Mouse (Mus musculus): ENCODE data around the gene Pard3.

The Pard3 gene

GRCm38 (mm10) chr8:127251476-127251875 lies 187.8 kb downstream of the Pard3 start:
- no peak for DNase-seq

- DNase-seq = peak; percentile 83
Measured at GRCm38 (mm10) chr8:127251985-127252384, 188.3 kb downstream of the Pard3 start.

GRCm38 (mm10) chr8:127254625-127255024 lies 190.9 kb downstream of the Pard3 start:
- peak; percentile 84 for DNase-seq

DNA sequence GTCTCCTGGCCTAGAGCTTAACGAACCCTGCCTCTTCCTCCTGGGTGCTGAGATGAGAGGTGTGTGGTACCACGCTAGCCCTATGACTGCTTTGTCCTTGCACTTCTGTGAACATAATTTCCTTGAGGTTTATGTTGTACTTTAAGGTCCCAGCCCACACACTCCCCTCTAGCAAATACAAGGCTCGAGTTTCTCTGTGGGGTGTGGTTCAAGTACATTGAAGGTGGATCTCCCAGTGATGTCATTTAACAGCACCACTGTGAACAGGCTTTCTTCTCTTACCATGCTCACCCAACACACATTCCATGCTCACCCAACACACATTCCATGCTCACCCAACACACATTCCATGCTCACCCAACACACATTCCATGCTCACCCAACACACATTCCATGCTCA lies 193.4 kb downstream of the Pard3 start:
- DNase-seq = peak; percentile 42

DNA sequence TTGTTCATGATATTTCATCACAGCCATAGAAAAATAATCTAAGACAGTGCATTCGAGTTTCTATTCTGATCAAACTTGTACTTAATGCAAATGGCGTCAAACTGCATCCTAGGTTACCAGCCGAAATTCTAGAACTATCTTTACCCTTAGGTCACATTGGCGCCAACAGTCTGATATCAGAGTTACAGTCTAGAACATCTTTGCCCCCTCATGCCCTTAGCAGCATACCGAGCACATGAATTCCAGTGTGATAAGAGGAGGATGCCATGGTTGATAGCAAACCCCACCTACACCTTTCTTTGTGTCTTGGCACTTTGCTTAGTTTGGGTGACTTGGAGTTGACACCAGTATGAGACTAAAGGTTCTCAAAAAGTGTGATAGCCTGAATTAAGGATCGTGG lies 197.4 kb downstream of the Pard3 start:
- peak; percentile 58 for DNase-seq

DNA sequence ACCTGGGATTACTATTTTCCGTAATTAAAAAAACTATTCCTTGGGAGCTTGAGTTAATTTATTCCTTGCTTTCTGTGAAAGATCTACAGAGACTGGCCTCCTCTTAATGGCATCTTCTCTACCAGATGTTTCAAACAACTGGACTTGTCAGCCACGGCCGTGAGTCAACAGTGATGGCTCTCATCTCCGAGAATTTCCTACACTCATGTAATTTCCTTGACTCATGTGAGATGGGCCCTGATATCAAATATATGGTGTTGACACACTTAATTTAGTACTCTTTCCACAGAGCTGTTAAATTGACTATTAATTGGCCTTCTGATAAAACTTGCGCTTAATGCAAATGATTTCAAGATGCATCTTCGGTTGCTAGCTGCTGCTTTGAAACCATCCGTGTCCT lies 198.3 kb downstream of the Pard3 start:
- peak; percentile 81 for DNase-seq

GRCm38 (mm10) chr8:127262436-127262835 lies 198.7 kb downstream of the Pard3 start:
- DNase-seq = peak; percentile 82

DNA sequence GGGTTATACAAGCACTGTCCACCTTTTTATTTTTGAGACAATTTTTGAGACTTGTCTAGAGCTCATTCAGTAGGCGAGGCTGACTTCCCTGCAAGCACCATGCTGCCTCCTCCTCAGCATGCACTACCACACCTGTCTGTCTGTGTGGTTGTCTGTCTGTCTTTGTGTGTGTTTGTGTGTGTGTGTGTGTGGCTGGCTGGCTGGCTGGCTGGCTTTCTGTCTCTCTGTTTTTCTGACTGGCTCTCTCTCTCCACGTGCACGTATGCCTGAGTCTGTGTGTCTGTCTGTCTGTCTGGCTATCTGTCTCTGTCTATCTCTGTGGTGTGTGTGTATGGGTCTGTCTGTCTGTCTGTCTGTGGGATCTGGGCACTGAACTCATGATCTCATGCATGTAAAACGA lies 199.2 kb downstream of the Pard3 start:
- DNase-seq = peak; percentile 71

DNA sequence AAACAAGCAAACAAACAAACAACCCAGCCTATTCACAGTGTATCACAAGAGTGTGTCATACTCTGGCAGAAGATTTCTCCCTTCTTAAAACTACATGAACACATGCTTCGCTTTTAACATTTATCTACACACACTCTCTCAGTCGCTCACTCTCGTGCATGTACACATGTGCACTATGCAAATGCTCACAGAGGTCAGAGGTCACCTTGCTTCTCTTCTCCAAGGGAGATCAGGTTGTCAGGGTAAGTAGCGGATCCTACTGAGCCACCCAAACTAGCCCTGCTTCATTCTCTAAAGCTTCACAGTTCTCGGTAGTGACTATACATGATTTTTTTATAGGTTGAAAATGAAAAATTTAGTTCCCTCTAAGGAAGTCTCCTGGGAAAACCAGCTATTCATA lies 199.8 kb downstream of the Pard3 start:
- no peak for DNase-seq

DNA sequence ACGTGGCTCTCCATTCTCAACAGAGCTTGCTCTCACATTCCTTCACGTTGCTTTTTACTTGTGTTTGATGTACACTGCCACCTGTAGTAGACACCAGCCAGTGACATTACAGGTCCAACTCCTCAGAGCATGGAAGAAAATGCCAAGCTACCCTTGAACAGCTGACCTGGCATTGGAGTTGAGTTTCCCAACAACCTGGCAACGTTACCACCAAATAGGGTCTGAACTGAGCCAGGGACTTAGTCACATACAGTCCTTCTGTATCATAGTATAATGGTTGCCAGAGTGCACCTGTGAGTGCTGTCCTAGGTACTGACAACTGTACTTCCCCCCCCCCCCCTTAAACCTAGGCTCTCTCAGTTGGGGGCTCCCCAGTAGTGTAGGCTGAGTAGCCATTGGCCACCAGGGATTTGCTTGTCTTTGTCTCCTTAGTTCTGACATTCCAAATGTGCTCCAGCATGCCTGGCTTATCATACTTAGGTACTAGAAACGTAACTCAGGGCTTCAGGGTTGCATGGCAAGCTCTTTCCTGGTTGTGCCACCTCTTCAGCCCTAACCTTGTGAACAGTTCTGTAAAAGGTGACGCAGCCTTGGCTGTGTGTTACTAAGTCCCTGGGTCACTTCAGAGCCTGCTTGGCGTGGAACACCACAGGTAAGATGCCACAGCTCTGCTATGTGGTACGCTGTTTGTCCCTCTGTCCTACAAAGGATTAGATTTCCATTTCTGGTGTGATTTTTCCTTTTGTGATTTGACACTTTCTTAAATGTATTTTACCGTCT lies 201.2 kb downstream of the Pard3 start:
- DNase-seq = peak; percentile 70

DNA sequence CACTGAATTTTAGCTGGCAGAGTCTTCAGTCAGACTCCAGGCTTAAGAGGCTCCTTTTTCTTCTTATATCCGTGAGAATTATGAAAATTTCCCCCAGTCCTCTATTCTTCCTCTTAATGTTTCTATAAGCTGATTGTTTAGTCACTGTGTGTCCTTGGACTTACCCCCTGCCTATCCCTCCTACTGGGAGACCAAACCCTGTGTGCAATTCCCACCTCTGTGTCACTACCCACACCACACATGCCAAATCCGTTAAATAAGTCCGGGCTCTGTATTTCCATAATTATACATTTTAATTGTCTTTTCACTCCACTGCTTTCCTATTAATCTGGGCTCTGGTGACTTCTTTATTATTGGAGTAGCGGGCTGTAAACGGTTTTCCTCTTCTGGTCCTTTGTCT lies 203.1 kb downstream of the Pard3 start:
- peak; percentile 25 for DNase-seq

- peak; percentile 68 for DNase-seq
Measured at GRCm38 (mm10) chr8:127268239-127269024, 204.7 kb downstream of the Pard3 start.

- peak; percentile 71 for DNase-seq
Measured at GRCm38 (mm10) chr8:127269082-127269747, 205.5 kb downstream of the Pard3 start.

DNA sequence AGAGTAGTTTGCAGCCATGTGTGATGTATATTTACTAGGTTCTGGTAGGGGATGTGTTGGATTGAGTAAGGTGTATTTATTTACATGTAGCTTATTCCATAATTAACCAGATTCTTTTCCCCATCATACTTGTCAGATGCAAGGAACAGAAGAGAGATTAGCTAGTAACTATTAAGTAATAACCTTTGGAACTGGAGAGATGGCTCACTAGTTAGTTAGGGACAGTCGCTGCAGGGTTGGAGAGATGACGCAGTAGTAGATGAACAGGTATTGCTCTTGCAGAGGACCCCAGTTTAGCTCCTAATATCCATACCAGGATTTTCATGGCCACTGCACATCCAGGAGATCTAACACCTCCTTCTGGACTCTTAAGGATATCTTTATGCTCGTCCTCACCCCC lies 207.5 kb downstream of the Pard3 start:
- peak; percentile 16 for DNase-seq

GRCm38 (mm10) chr8:127280299-127280974 lies 216.7 kb downstream of the Pard3 start:
- peak; percentile 41 for DNase-seq

DNA sequence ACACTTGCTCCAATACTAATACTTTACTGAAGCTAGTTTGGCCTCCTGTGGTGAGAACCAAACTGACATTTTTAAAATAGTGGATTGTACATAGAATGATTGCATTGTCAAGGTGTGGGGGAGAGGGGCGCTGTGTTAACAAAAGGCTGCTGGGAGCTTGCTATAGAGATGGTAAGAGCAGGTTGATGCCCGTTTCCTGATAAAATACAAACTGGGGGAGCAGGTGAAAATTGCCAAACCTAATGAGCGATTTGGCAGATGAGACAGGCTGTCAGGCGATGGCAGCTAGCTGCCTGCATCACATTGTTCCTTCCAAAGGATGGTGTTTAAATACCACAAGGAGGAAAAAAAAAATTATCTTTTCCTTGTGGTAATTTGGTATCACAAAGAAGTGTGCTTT lies 217.3 kb downstream of the Pard3 start:
- DNase-seq = peak; percentile 27

- DNase-seq = peak; percentile 52
Measured at GRCm38 (mm10) chr8:127284462-127285216, 220.9 kb downstream of the Pard3 start.

DNA sequence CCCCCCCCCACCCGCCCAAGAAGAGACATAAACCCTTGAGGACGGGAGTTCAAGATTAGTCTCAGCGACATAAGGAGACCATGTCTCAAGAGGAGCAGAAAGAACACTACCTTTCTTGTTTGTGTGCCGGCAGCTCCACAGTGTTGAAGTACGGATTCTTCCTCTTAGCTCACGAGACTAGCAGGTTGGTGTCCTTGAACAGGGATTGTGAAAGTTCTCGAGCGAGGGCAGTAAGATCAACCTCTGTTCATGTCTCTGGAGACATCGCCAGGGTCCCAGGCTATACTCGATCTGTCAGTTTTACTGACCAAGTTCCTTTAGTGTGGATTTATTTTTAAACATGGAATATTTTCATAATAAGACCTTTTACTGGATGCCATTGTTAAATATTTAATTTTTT lies 224.1 kb downstream of the Pard3 start:
- no peak for DNase-seq

DNA sequence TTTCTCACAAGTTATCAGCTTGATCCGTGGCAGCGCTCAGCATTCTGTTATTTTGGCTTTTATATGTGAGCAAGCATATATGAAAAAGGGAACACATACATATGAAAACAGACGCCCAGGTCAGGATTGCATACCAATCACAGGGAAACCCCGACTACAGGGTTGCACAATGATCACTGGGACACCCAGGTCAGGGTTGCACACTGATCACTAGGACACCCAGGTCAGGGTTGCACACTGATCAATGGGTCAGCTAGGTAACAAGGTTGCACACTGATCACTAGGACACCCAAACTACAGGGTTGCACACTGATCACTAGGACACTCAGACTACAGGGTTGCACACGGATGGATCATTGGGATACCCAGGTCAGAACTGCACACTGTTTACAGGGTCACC lies 228.6 kb downstream of the Pard3 start:
- peak; percentile 79 for DNase-seq

DNA sequence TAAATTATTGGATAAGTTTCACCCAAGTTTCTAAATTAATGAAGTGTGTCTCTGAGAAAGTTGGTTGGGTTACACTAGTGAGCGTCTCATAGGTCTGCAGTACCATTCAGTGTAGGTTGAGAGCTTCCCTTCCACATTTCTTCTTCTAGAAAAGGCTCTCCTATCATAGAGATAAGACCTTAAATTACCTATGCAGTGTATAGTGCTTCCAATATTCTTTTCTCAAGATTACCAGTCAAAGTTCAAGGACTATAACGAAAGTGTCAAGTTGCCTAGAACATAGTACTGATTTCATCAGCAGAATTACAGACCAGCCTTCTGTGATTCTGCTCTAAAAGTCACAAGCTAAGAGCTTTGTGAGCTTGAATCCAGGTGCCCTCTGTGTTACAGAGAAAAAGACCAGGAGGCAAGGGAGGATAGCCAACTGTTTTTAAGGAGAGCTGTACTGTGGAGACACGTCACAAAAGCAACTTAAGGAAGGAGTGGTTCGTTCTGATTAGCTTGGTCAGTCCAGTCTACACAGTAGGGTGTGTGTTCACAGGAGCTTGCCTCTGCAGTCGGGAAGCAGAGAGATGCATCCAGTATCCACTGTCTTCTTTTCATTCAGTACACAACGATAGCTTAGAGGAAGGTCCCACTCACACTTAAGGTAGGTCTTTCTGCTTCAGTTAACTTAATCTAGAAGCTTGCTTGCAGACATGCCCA lies 229.5 kb downstream of the Pard3 start:
- peak; percentile 33 for DNase-seq

DNA sequence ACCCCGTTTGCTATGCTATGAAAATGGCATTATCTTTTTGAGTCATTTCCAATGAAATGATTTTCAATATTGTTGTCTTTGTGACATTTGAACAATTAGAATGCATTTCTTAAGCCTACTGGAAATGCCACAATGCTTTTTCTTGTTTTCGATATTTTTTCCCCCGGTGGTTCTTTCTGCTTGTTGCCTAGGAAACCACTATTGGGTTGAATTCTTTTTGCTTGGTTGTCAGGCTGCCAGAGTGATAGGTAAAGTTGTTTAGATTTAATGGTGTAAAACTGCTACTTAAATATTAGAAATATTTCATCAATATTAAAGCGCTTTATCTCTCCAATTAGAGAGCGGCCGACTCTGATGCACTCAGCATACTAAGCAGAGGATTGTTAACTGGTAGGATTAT lies 230.4 kb downstream of the Pard3 start:
- peak; percentile 0 for DNase-seq

GRCm38 (mm10) chr8:127295848-127296247 lies 232.2 kb downstream of the Pard3 start:
- DNase-seq = peak; percentile 90

All from heart, adult 11 months (tissue).